Mouse (Mus musculus): Measurements from ENCODE around the gene Pear1.

Pear1 gene

DNA sequence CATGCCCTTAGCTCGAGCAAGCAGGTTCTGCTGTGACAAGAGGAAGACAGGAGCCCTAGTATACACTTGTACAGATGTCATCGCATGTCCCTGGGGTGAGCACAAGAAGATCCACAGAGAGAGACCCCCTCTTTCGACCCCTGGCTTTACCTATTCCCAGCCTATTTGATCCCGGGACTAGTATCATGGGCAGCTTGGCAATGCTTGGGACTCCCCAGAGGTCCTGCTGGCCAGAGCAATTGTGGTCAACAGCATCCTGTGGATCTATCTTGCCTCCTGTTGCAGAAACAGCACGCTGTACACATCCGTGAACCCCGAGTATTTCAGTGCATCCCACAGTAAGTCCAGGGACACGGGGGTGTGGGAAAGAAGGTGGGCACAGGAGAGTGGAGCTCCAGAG lies 12.8 kb downstream of the Pear1 start:
- DNase-seq (ENCODE audit: low read depth, low spot score), result no peak

DNA sequence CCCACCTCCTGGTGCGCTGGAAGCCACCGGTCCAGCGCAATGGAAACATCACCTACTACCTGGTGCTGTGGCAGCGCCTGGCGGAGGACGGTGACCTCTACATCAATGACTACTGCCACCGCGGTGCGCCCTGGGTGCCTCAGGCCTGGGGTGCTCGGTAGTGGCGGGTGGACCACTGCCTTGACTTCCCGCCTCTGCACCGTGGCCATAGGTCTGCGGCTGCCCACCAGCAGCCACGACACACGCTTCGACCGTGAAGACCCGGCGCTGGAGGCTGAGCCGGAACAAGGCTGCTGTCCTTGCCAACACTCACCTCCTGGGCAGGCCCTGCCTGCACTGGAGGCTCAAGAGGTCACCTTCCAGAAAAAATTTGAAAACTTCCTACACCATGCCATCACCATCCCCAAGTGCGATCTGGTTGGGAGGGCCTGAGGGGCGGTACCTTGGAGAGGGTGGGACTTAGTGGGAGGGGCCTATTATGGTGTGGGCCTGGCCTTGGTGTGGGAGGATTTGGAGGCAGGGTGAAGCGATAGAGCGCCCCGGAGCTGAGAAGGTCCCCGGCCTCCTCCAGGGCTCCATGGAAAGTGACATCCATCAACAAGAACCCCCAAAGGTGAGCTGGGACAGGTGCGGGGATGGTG lies 14.7 kb downstream of the Pear1 start:
- no peak for DNase-seq (ENCODE audit: low read depth, low spot score)

DNA sequence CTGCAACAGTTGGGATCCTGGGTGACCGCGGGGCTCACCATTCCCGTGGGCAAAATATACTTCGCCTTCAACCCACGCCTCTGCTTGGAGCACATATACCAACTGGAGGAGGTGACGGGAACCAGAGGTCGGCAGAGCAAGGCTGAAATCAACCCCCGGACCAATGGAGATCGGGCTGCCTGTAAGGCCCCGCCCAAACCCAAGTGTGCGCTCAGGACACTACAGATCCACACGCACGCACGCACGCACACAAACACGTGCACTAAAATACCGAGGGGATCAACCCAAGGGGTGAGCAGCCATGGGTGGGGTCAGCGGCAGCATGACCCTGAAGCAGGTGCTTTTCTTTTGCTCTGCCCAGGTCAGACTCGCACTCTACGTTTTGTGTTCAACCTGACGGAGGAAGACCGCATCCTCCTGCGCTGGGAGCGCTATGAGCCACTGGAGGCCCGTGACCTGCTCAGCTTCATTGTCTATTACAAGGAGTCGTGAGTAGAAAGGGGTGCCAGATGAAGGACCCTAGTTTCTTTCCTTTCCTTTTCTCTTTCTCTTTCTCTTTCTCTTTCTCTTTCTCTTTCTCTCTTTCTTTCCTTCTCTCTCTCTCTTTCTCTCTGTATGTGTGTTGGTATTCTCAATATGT lies 19.9 kb downstream of the Pear1 start:
- peak; percentile 43 for DNase-seq (ENCODE audit: low read depth, low spot score)

DNA sequence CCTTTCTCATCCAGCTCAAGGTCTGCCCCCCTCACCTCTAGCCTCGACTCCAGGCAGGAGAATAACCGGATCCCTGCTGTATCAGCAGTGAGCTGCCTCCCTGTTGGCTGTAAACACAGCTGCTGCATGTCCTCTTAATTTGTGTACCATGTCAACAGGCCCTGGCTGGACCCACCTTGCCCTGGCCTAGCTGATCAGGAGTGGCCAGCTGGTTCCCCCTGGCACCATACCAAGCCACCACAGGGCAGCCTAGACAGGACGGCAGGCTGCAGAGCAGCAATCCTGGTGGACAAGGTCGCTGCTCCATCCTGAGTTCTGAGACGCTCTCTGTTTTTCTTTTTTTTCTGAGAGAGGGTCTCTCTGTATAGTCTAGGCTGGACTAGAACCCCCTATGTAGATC lies 22.4 kb downstream of the Pear1 start:
- DNase-seq (ENCODE audit: low read depth, low spot score), result no peak

DNA sequence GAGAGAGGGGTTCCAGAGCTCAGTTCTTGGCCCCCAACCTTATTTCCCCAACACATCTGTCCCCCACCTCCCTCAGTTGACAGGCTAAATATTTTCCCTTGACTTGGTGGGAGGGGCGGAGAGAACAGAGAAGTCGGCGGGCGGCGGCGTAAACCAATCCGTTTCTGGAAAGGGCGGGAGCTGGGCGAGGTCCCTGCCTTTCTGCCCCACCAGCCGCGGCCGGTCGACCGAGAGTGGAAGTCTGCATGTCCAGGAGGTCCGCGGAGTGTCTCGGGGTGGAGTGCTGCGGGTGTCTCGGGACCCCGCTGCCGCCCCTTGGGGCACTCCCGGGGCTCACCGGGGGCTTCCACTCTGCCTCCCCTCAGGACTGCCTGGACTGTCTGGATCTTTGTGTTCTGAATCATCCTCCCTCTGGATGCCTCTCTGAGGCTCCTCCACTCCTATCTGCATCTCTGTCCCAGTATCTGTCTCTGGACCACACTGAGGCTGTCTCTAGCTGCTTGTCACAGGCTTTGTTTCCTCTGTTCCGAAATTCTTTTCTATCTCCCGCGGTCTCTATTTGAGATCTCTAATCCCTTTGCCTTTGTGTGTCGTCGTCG lies 27.3 kb downstream of the Pear1 start, which contains the start of gene Insrr:
Gene Insrr, plus strand, starts transcription at position 216 of the 599 bp plus-strand sequence.
- DNase-seq (ENCODE audit: low read depth, low spot score), result no peak

DNA sequence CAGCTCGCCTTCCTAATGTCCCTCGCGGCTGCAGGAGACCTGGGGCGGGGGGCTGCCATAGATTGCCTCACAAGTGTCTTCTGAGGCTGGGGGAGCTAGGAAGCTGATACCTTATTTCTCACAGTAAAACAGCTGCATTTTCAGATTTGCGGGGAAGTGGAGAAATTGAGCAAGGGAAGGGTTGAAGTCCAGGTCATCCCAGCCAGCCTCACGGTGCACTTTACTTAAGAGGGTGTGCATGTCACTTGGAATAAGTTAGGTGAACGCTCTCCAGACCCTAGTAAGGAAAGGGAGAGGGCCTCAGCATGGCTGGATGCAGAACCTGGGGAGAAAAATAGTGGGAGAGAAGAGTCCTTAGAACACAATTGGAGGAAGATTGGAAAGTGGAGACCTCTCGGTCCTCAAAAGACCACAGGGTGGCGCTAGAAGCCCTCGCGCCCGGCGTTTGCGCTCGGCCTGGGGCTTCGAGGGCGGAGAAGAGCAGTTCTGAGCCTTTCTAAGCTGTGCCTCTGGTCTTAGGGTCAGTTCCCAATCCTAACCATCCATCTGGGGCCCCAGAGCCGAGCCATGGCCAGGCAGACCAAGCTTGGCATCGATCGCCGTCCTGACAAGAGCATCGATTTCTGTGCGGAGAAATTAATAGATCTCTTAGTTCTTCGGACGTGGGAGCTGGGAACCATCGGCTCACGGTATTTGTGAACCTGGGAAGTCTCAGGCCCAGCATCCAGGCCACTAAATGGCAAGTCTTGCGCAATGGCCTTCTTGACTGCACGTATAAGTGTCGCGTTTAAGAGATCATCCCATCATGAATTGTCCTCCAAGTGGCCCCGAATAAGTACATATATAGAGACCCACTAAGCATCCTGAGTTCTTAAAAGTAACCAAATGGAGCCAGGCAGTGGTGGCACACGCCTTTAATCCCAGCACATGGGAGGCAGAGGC lies 28.5 kb downstream of the Pear1 start:
- DNase-seq (ENCODE audit: low read depth, low spot score), result peak; percentile 59

DNA sequence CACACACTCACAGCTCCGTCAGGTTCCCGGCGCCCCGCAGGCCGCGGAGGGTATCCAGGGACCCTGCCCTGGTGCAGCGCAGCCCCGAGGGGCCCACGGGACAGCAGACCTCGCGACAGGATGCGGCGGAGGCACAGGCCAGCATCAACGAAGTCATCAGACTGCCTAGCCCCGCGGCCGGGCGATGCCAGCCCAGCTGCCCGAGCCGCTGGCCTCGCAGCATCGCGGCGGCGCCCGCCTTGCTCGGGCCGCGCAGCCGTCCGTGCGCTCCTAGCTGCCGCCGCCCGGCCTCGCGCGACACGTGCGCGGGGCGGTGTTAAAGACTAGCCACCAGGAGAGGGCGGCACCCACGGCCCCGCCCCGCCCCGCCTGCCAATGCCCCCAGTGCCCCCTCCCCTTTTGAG lies 29.2 kb downstream of the Pear1 start, which contains the start of gene Ntrk1:
Gene Ntrk1, minus strand, starts transcription at position 241 of the 404 bp plus-strand sequence.
- DNase-seq (ENCODE audit: low read depth, low spot score), result no peak

DNA sequence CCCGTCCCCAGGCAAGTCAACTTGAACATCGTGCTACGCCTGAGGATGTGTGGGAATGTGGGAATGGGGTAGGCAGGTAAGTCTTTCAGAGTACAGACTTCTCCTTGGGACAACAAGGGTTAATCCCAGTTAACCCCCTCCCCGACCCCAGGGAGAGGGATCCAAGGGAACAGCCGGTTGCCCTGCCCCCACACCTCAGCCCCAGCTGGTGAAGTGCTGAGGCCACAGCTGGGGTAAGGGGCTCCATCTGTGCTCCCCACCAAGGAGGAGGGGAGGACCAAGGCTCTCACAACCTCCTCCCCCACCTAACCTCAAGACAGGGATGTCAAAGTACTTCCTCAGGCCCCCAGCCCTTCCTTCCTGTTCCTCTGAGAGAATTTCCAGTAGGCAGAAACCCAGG lies 34.3 kb downstream of the Pear1 start:
- DNase-seq (ENCODE audit: low read depth, low spot score), result no peak

DNA sequence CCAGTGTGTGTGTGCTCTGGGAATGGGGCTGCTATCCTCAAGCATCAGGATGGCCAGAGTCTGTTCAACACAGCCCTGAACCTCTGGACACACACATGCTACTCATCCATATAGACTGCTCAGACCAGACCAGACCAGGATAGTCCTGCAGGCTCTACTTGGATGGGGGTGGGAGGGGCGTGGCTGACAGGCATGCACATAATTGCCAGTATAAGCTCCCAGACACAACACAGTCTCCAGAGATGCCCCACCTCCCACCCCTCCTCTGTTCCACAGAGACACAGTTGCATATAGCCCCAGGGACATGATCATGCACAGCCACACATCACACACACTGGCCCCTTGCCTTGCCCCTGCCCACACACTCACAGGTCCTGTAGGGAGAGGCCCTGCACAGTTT lies 34.9 kb downstream of the Pear1 start:
- no peak for DNase-seq (ENCODE audit: low read depth, low spot score)

DNA sequence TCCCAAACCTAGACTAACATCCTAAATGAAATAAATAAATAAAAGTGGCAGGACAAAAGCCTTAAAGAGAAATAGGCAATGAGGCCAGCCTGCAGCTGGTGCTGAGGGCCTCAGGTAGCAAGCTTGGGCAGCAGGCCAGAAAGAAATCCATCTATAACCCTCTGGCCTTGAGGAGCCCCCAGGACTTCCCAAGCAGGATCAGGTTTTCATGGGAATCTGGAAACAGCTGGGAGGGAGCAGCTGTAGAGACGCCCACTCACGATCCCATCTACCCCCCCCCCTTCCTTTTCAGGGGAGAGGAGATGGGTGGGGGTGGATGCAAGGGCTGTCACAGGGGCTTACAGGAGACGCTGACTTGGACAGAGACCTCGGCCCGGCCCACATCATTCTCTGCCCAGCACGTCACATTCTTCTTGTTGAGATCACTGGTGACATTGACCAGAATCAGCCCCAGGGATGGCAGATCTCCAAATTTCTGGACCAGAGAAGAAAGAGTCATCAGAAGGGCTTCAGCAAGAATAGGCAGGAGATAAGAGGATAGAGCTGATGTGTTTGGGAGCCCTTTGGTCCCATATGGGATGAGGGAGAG lies 38.4 kb downstream of the Pear1 start:
- no peak for DNase-seq (ENCODE audit: low read depth, low spot score)

DNA sequence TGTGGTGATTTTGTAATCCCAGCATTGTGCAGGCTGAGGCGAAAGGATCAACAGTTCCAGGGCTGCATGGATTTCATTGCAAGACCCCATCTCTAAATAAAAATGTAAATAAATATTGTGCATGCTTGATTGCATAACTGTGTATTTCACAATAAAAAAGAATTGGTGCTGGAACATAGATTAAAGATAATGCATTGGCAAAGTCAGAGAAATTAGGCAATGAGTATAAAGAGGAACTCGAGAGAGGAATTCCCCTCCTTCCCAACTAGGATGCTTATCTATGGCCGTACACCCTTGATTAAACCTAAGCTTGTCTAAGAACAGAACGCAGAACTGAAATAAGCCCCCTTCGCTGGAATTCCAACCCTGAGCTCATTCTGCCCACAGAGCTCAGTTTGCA lies 39.0 kb downstream of the Pear1 start:
- DNase-seq (ENCODE audit: low read depth, low spot score), result no peak

DNA sequence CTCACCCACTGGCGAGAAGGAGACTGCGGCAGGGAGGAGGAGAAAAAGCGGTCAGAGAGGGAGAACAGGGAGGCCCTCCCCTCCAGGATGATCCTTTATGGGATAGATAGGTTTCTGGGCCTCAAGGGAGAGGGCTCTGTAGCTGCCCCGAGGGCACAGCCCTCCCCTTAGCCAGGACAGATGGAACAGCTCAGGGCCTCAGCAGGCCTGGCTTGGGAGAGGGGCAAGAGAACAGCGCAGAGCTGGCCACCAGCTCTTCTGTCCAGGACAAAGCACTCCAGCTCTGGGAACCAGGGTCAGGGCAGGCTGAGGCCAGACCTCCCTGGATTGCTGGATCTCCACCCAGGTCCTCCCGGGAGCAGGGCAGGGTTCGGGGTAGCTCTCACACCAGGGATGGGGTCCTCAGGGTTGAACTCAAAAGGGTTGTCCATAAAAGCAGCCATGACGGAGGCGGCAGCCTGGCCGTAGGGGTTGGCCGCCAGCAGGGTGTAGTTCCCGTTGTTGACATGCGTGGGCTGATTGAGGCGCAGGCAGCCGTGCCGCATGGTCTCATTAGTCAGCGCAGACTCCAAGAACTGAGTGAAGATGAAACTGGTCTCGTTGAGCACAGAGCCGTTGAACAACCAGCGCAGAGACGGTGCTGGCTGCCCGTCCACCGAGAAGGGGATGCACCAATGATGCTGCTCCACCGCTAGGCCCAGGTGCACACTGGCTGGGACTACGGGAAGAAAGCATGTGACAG lies 40.7 kb downstream of the Pear1 start:
- DNase-seq (ENCODE audit: low read depth, low spot score), result no peak

DNA sequence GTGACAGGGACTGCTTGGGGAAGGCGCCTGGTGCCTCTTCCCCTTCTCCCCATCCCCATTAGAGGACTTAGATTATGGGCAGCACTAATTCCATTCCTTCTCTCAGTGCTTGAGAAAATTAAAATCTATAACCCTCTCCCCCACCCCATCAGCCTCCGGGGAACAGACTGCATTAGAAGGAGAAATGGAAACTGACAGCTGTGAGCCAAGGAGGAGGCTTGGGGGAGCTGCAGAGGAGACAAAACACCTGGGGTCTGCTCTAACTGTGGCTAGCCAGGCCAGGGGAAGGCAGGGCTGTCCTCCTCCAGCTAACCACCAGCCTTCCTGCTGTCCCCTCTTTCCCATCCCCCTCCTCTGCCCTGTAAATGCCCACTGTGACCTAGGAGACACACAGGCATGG lies 45.0 kb downstream of the Pear1 start:
- DNase-seq (ENCODE audit: low read depth, low spot score), result no peak

DNA sequence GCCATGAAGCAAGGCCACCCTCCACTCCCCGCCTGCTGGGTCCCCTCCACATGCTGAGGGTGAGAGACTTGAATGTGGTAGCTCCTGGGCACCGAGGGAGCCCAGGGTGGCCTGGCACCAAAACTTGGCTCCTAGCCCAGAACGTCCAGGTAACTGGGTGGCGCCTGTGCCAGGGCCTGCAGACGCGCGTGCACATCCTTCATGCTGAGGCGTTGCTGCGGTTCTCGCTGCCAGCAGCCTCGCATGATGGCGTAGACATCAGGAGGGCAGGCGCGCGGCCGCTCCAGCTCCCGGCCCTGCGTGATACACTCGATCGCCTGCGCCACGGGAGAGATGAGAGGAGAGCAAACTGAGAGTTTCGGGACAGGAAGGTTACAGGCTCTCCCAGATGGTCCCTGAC lies 45.8 kb downstream of the Pear1 start:
- DNase-seq (ENCODE audit: low read depth, low spot score), result no peak

DNA sequence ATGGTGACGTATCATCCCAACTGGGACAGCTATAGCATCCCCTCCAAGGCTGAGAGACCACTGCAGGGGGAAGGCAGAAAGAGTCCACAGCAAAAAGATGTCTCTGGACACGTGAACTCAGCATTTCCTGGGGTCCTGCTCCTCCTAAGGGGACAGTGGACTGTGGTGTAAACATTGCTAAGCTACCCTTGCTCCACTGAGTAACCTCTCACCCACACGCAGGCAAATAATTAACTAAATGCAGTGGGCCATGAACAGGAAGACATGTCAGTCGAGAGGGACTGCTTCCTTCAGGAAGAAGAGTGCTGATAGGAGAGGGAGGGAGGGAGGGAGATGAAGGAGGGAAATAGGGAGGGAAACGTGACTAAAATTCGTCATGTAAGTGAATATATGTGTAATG lies 53.0 kb downstream of the Pear1 start:
- DNase-seq (ENCODE audit: low read depth, low spot score), result no peak

DNA sequence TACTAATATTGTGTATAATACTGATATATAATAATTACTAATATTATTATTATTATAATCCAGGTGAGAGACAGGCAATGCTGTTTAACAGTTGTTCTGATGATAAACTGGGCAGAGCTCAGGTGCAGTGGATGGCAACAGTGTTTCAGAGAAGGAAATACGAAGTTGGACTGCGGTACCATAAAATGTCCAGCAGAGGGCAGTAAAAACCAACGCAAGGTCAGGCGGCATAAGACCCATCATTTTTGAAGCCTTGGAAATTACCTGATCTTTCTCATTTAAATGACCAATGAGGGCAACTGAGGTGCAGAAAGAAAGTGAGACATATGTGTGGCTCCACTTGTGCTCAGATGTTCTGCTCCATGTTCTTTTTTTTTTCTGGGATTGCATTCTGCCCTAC lies 53.8 kb downstream of the Pear1 start:
- peak; percentile 78 for DNase-seq (ENCODE audit: low read depth, low spot score)

DNA sequence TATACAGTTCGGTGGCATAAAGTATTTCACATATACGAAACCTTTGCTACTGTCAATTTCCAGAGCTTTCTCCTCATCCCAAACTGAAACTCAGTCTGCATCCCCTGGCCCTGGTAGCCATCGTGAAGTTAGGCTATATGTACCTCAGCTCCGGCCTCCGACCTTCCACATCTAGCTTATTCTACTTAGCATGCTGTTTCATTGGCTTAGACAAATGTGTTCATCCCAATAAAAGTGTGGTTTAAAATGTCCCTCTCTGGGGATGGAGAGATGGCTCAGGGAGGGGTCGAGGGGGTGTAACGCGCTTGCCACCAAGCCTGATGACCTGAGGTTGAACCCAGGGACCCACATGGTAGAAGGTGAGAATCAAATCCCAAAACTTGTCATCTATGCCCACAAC lies 54.6 kb downstream of the Pear1 start:
- no peak for DNase-seq (ENCODE audit: low read depth, low spot score)

DNA sequence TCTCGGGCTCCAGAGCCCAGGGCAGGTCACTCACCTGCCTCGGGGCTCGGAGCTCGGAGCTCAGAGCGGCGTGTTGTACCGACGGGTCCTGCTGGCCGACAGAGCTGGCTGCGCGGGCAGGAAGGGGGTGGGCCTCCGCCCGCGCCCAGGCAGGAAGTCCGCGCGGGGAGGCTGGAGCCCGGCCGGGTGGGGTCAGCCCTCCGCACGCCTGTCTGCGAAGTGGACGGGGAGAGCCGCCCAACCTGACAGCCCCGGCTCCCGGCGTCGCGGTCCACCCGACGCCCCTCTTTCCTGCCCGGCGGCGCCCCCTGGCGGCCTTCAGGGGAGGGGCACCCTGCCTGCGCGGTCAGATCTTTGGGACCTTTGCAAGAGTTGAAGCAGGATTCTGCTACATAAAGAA lies 55.3 kb downstream of the Pear1 start:
- DNase-seq (ENCODE audit: low read depth, low spot score), result peak; percentile 85

DNA sequence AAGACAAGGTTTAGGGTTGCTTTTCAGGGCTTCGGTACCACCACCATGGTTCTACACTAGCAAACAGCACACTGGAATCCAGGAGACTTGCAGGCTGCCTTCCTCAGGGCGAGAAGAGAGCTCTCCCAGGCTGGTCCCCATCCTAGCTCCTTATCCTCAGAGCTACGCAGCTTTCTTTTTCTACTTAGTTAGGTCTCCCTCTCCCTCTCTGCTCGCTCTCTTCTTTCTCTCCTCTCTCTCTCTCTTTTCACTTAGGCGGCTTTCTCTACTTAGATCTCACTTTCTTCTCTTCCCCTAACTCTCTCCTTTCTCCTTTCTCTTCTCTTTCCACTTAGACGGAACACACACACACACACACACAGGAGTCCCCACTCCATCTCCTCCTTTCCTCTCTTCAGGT lies 55.7 kb downstream of the Pear1 start:
- DNase-seq (ENCODE audit: low read depth, low spot score), result no peak

DNA sequence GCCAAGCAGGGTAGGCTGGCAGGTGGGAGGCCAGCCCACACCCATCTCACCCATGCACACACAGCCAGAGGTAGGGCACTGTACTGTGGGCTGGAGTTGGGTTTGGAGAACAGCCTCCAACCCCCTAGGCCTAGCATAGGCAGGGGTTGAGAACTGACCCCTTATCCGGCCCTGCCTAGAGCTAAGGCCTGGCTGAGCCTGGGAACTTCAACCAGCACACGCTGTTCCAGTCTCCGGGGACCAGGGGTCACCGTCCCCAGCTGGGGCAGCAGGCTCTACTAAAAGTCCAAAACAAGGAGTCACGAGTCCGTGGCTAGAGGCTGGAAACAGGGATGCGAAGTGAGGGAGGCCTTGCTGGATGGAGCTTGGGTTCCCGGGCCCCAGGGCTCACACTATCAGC lies 56.3 kb downstream of the Pear1 start:
- DNase-seq (ENCODE audit: low read depth, low spot score), result no peak

DNA sequence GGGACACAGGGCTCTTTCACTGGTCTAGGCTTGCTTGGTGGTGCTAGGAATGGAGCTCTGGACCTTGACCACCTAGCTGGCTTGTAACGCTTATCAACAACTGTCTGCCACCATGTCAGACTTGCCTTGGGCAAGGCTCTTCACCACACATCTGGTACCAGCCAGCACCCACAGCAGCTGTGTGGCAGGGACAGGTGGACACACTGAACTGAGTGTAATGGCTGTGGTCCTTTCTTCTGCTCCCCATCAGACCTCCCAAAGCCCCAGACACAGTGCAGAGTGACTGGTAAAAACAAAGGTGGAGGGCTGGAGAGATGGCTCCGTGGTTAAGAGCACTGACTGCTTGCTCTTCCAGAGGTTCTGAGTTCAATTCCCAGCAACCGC lies 57.8 kb downstream of the Pear1 start:
- no peak for DNase-seq (ENCODE audit: low read depth, low spot score)

Measured in CD4-positive helper T cell, adult 2 months (primary cell).